Mouse (Mus musculus): ENCODE data around the gene Fgf4. TPM values are rescaled to one million over a fixed set of nuclear protein-coding genes. Genes with fewer than 3 reads are reported as not detected.

Fgf4 gene
- total and polyA plus RNA-seq, 3 experiments, result not detected

DNA sequence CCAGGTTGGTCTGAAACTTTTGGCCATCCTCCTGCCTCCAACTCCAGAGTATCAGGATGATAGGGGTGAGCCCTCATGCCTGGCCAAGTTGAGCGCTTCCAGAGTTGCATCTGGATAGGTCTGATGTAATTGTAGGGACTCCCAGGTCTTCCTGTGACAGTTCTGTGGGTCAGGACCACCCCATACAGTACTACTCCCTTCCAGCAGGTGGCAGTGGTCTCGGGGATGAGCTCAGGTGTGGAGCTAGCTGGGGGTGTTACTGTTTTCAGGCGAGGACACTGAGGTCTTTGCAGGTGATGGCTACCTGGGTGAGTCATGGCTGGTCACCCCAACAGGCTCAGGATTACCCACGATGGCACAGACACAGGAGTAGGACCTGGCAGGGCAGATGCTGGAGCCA is 1.0 kb upstream of the Fgf4 start:
- H3K27me3 ChIP-seq (ENCODE audit: control insufficient read depth in 1 of 2, insufficient read depth in 2 of 2, low read length in 2 of 2), result no peaks in the 10 kb centered on the region

DNA sequence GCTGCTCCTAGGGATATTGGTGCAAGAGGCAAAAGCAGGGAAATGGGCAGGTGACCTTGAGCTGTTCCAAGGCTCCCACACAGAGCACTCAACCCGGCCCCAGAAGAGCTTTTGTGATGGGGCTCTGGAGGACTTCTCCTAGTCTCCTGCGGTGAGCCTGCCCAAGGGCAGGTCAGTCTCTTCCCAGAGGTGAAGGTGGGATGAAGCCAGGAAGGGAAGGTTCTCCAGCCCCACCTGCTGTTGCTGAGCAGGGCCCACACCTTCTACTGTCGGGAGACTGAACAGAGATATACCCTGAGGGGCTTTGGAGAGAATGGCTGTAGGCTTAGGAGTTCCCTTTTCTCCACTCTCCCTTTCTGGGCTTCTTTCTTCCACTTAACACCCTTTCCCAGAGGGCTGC is 4.2 kb downstream of the Fgf4 start:
- H3K4me3 ChIP-seq (ENCODE audit: control insufficient read depth in 1 of 2, insufficient read depth in 1 of 2, low read depth in 2 of 2, low read length in 2 of 2), result no peak overlapping the region
- no peak for DNase-seq (ENCODE audit: low read depth, low spot score)
- H3K27ac ChIP-seq (ENCODE audit: control insufficient read depth, low read depth, low read length), result no peak overlapping the region
- H3K9ac ChIP-seq (ENCODE audit: control insufficient read depth, low read depth, low read length, poor library complexity, severe bottlenecking), result no peak overlapping the region
- no peaks in the 10 kb centered on the region for H3K4me1 ChIP-seq (ENCODE audit: control insufficient read depth in 1 of 2, insufficient read depth in 2 of 2, low read length in 2 of 2)
- H3K9me3 ChIP-seq (replicated peaks; ENCODE audit: insufficient read depth, low read length), result no peaks in the 10 kb centered on the region
- TF ChIP-seq KAT2A (conservative IDR thresholded peaks at IDR 0.05; ENCODE audit: low read depth, low read length) (no peak), SMC3 (IDR thresholded peaks at IDR 0.05; ENCODE audit: low read depth, low read length) (no peak), ELF1 (IDR thresholded peaks at IDR 0.05; ENCODE audit: low read depth, low read length) (no peak)
- no peaks in the 10 kb centered on the region for H3K79me2 ChIP-seq (ENCODE audit: control insufficient read depth, insufficient read depth, low read length, poor library complexity)
- no peaks in the 10 kb centered on the region for H3K27me3 ChIP-seq (ENCODE audit: control insufficient read depth in 1 of 2, insufficient read depth in 2 of 2, low read length in 2 of 2)
- H3K36me3 ChIP-seq (ENCODE audit: control insufficient read depth in 1 of 2, insufficient read depth in 2 of 2, low read length in 2 of 2), result no peaks in the 10 kb centered on the region

More for the DNA sequence above, 1.0 kb upstream of the Fgf4 start:
- no peak overlapping the region for H3K4me3 ChIP-seq (ENCODE audit: control insufficient read depth in 1 of 2, insufficient read depth in 1 of 2, low read depth in 2 of 2, low read length in 2 of 2)
- H3K4me1 ChIP-seq (ENCODE audit: control insufficient read depth in 1 of 2, insufficient read depth in 2 of 2, low read length in 2 of 2), result no peaks in the 10 kb centered on the region
- H3K9me3 ChIP-seq (replicated peaks; ENCODE audit: insufficient read depth, low read length), result no peaks in the 10 kb centered on the region
- no peaks in the 10 kb centered on the region for H3K79me2 ChIP-seq (ENCODE audit: control insufficient read depth, insufficient read depth, low read length, poor library complexity)
- DNase-seq (ENCODE audit: low read depth, low spot score), result peak; percentile 5
- no peak overlapping the region for H3K27ac ChIP-seq (ENCODE audit: control insufficient read depth, low read depth, low read length)
- TF ChIP-seq JUND (IDR thresholded peaks at IDR 0.05; ENCODE audit: low read depth, low read length), result no peak
- no peak for TF ChIP-seq POLR2AphosphoS5 (IDR thresholded peaks at IDR 0.05; ENCODE audit: borderline replicate concordance, low read depth, low read length)
- TF ChIP-seq EP300 (IDR thresholded peaks at IDR 0.05; ENCODE audit: low read depth in 1 of 2, low read length in 2 of 2), result no peak
- TF ChIP-seq CTCF (IDR thresholded peaks at IDR 0.05 in 2 of 3, conservative IDR thresholded peaks at IDR 0.05 in 1 of 3; ENCODE audit: control insufficient read depth in 1 of 3, insufficient read depth in 1 of 3, low read depth in 2 of 3, low read length in 3 of 3, poor library complexity in 1 of 3, severe bottlenecking in 1 of 3), result peak; percentile 15 to 42 (median 26); a peak in 4 of 6 replicates
- TF ChIP-seq HCFC1 (IDR thresholded peaks at IDR 0.05; ENCODE audit: low read depth, low read length), result no peak
- no peak for TF ChIP-seq USF2 (IDR thresholded peaks at IDR 0.05; ENCODE audit: borderline replicate concordance in 1 of 2, insufficient read depth in 1 of 2, low read depth in 1 of 2, low read length in 2 of 2)
- no peak overlapping the region for H3K9ac ChIP-seq (ENCODE audit: control insufficient read depth, low read depth, low read length, poor library complexity, severe bottlenecking)
- no peaks in the 10 kb centered on the region for H3K36me3 ChIP-seq (ENCODE audit: control insufficient read depth in 1 of 2, insufficient read depth in 2 of 2, low read length in 2 of 2)

DNA sequence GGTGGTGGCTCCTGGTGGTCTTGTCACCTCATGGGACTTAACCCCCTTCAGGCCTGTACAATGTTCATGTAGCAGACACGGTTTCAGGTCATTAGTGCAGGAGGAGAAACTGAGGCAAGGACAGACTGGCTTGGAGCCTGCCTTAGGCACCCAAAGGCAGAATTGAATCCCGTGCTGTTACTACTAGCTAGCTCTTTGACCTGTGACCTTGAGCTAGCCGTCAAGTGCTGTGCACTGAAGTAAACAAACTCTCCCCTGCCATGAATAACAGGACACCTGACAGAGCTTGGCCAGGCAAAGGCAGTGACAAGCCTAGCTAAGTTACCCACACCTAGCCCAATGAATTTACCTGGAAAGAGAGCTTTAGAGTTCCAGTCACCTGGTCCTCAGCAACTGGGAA is 7.8 kb downstream of the Fgf4 start:
- Histone ChIP-seq H3K36me3 (ENCODE audit: control insufficient read depth in 1 of 2, insufficient read depth in 2 of 2, low read length in 2 of 2) (no peaks in the 10 kb centered on the region), H3K4me1 (ENCODE audit: control insufficient read depth in 1 of 2, insufficient read depth in 2 of 2, low read length in 2 of 2) (no peaks in the 10 kb centered on the region), H3K9me3 (replicated peaks; ENCODE audit: insufficient read depth, low read length) (no peaks in the 10 kb centered on the region), H3K4me3 (ENCODE audit: control insufficient read depth in 1 of 2, insufficient read depth in 1 of 2, low read depth in 2 of 2, low read length in 2 of 2) (no peak overlapping the region), H3K27me3 (ENCODE audit: control insufficient read depth in 1 of 2, insufficient read depth in 2 of 2, low read length in 2 of 2) (no peaks in the 10 kb centered on the region), H3K27ac (ENCODE audit: control insufficient read depth, low read depth, low read length) (no peak overlapping the region), H3K9ac (ENCODE audit: control insufficient read depth, low read depth, low read length, poor library complexity, severe bottlenecking) (no peak overlapping the region), H3K79me2 (ENCODE audit: control insufficient read depth, insufficient read depth, low read length, poor library complexity) (no peaks in the 10 kb centered on the region)
- TF ChIP-seq RCOR1 (IDR thresholded peaks at IDR 0.05; ENCODE audit: low read depth, low read length), result no peak
- TF ChIP-seq NRF1 (IDR thresholded peaks at IDR 0.05; ENCODE audit: insufficient read depth, low read depth, low read length, poor library complexity, severe bottlenecking), result no peak
- no peak for TF ChIP-seq NELFE (IDR thresholded peaks at IDR 0.05; ENCODE audit: low read depth, low read length)
- TF ChIP-seq TCF12 (IDR thresholded peaks at IDR 0.05; ENCODE audit: low read depth, low read length), result no peak
- no peak for TF ChIP-seq TAL1 (IDR thresholded peaks at IDR 0.05; ENCODE audit: low read length)
- no peak for DNase-seq (ENCODE audit: low read depth, low spot score)
